Mouse (Mus musculus) mammary gland, adult 2 months (tissue): Measurements from ENCODE around the gene Gm21988. TPM values are rescaled to one million over a fixed set of nuclear protein-coding genes. Genes with fewer than 3 reads are reported as not detected.

ENCODE experiments used
- polyA plus RNA-seq: library from polyadenylated mRNA; depleted of rRNA; stranded (reverse); fragments of >200 nt; gene quantifications from 2 replicates; pipeline ENCODE4 v1.2.3, GENCODE M21; 2012; ENCODE audit warnings: low replicate concordance; rRNA removed

The Gm21988 gene
- 7.3 and 8.3 TPM in 2 replicates for polyA plus RNA-seq

GRCm38 (mm10) chr11:70239541-70240279, at the start of gene Gm21988, which contains the start of gene Rnasek:
Gm21988 (minus strand) TSS chr11:70239830.
Rnasek (minus strand) TSS chr11:70239842.

GRCm38 (mm10) chr11:70254931-70255531, 15.4 kb upstream of the Gm21988 start, which contains the start of gene Alox12:
Alox12 (minus strand) TSS chr11:70255353.

GRCm38 (mm10) chr11:70237457-70238167, 2.0 kb downstream of the Gm21988 start, which contains the start of gene 0610010K14Rik:
0610010K14Rik (minus strand) TSS chr11:70237914.

GRCm38 (mm10) chr11:70229260-70230010, 10.2 kb downstream of the Gm21988 start, which contains the start of gene Bcl6b:
Bcl6b (minus strand) TSS chr11:70229798.

GRCm38 (mm10) chr11:70220731-70221602, 18.7 kb downstream of the Gm21988 start, which contains the start of gene Slc16a13:
Slc16a13 (minus strand) TSS chr11:70221064.

GRCm38 (mm10) chr11:70212423-70212822, 27.2 kb downstream of the Gm21988 start, which contains the start of gene Slc16a11:
Slc16a11 (plus strand) TSS chr11:70212752.

Other genes starting within 250 kb of the Gm21988 start
- 358 and 921 TPM in 2 replicates for gene Gabarap, start 248.7 kb downstream of the Gm21988 start, polyA plus RNA-seq
- gene Phf23, start 244.1 kb downstream of the Gm21988 start, polyA plus RNA-seq: 21.3 and 23.1 TPM in 2 replicates
- gene Dvl2, start 239.2 kb downstream of the Gm21988 start, polyA plus RNA-seq: 15.5 and 26.3 TPM in 2 replicates
- 171 and 264 TPM in 2 replicates for gene Acadvl, start 224.4 kb downstream of the Gm21988 start, polyA plus RNA-seq
- 22.3 and 22.8 TPM in 2 replicates for gene Dlg4, start 222.9 kb downstream of the Gm21988 start, polyA plus RNA-seq
- gene Asgr1, start 185.7 kb downstream of the Gm21988 start, polyA plus RNA-seq: 2.4 TPM in 1 of 2 replicates, not detected in the other
- 3.7 and 5.9 TPM in 2 replicates for gene Asgr2, start 147.2 kb downstream of the Gm21988 start, polyA plus RNA-seq
- 23.2 and 54.4 TPM in 2 replicates for gene Mgl2, start 109.5 kb downstream of the Gm21988 start, polyA plus RNA-seq
- gene Clec10a, start 83.6 kb downstream of the Gm21988 start, polyA plus RNA-seq: 41.2 and 77.8 TPM in 2 replicates
- 4.8 and 9.0 TPM in 2 replicates for gene Slc16a11, start 27.1 kb downstream of the Gm21988 start, polyA plus RNA-seq
- 4.6 and 5.2 TPM in 2 replicates for gene Slc16a13, start 18.8 kb downstream of the Gm21988 start, polyA plus RNA-seq
- gene Bcl6b, start 10.0 kb downstream of the Gm21988 start, polyA plus RNA-seq: 11.9 TPM in 2 replicates
- 64.0 and 79.8 TPM in 2 replicates for gene 0610010K14Rik, start 1.9 kb downstream of the Gm21988 start, polyA plus RNA-seq
- gene Rnasek, start within 50 bp of the Gm21988 start, polyA plus RNA-seq: 228 and 250 TPM in 2 replicates
- 2.9 and 5.0 TPM in 2 replicates for gene Alox12, start 15.5 kb upstream of the Gm21988 start, polyA plus RNA-seq
- gene Alox12e, start 82.8 kb upstream of the Gm21988 start, polyA plus RNA-seq: 1.1 and 5.8 TPM in 2 replicates
- 7.3 TPM in 2 replicates for gene Alox15, start 112.2 kb upstream of the Gm21988 start, polyA plus RNA-seq
- gene Pelp1, start 170.2 kb upstream of the Gm21988 start, polyA plus RNA-seq: 20.5 and 21.3 TPM in 2 replicates
- 101 and 115 TPM in 2 replicates for gene Arrb2, start 192.8 kb upstream of the Gm21988 start, polyA plus RNA-seq
- gene Med11, start 212.1 kb upstream of the Gm21988 start, polyA plus RNA-seq: 18.4 and 20.8 TPM in 2 replicates
- 15.4 and 27.1 TPM in 2 replicates for gene Zmynd15, start 219.6 kb upstream of the Gm21988 start, polyA plus RNA-seq
- 55.8 and 86.0 TPM in 2 replicates for gene Cxcl16, start 220.2 kb upstream of the Gm21988 start, polyA plus RNA-seq